Mouse (Mus musculus): ENCODE results near the gene Adam12. TPM values are rescaled to one million over a fixed set of nuclear protein-coding genes. Genes with fewer than 3 reads are reported as not detected.
"Not testable (repeated sequence)": the region's sequence is repeated elsewhere in the genome, so short reads cannot be mapped to it uniquely, and the experiment has no call there.

The Adam12 gene
- polyA plus RNA-seq, 1 experiment: not detected

GRCm38 (mm10) chr7:133916230-133916629 lies 315.7 kb downstream of the Adam12 start:
- 94% methylated on average over 9 of the region's 9 CpGs for WGBS
- H3K4me1 ChIP-seq (ENCODE audit: control insufficient read depth, insufficient read depth, low read length): no peaks in the 10 kb centered on the region; the same call in 1 of the 2 replicates

GRCm38 (mm10) chr7:133911881-133912280 lies 320.1 kb downstream of the Adam12 start:
- no peak for TF ChIP-seq POLR2A (IDR thresholded peaks at IDR 0.05; ENCODE audit: insufficient read depth, low read depth, low read length)
- TF ChIP-seq CTCF (IDR thresholded peaks at IDR 0.05; ENCODE audit: insufficient read depth, low read depth, low read length): no peak
- 63% methylated on average over 3 of the region's 3 CpGs for WGBS
- Histone ChIP-seq H3K4me3 (ENCODE audit: insufficient read depth, low read depth, low read length) (no peak overlapping the region), H3K4me1 (ENCODE audit: control insufficient read depth, insufficient read depth, low read length) (no peaks in the 10 kb centered on the region), H3K27ac (ENCODE audit: insufficient read depth, low read depth, low read length) (no peak overlapping the region)

More at GRCm38 (mm10) chr7:133916230-133916629, 315.7 kb downstream of the Adam12 start:
- Histone ChIP-seq H3K27ac (ENCODE audit: insufficient read depth, low read depth, low read length) (no peak overlapping the region), H3K4me3 (ENCODE audit: insufficient read depth, low read depth, low read length) (no peak overlapping the region)
- TF ChIP-seq CTCF (IDR thresholded peaks at IDR 0.05; ENCODE audit: insufficient read depth, low read depth, low read length) (no peak), POLR2A (IDR thresholded peaks at IDR 0.05; ENCODE audit: insufficient read depth, low read depth, low read length) (no peak)

- H3K27ac ChIP-seq (ENCODE audit: insufficient read depth, low read depth, low read length): no peak overlapping the region
- 93% methylated on average over 7 of the region's 7 CpGs for WGBS
- TF ChIP-seq POLR2A (IDR thresholded peaks at IDR 0.05; ENCODE audit: insufficient read depth, low read depth, low read length) (no peak), CTCF (IDR thresholded peaks at IDR 0.05; ENCODE audit: insufficient read depth, low read depth, low read length) (no peak)
- H3K4me1 ChIP-seq (ENCODE audit: control insufficient read depth, insufficient read depth, low read length): no peaks in the 10 kb centered on the region
- H3K4me3 ChIP-seq (ENCODE audit: insufficient read depth, low read depth, low read length): no peak overlapping the region
Observed at GRCm38 (mm10) chr7:133909833-133910375, 322.0 kb downstream of the Adam12 start.

GRCm38 (mm10) chr7:133908966-133909365 lies 323.0 kb downstream of the Adam12 start:
- Histone ChIP-seq H3K27ac (ENCODE audit: insufficient read depth, low read depth, low read length) (no peak overlapping the region), H3K4me1 (ENCODE audit: control insufficient read depth, insufficient read depth, low read length) (no peaks in the 10 kb centered on the region), H3K4me3 (ENCODE audit: insufficient read depth, low read depth, low read length) (no peak overlapping the region)
- TF ChIP-seq CTCF (IDR thresholded peaks at IDR 0.05; ENCODE audit: insufficient read depth, low read depth, low read length): no peak
- no peak for TF ChIP-seq POLR2A (IDR thresholded peaks at IDR 0.05; ENCODE audit: insufficient read depth, low read depth, low read length)
- WGBS: 91% methylated on average over 4 of the region's 4 CpGs

- no peak for TF ChIP-seq CTCF (IDR thresholded peaks at IDR 0.05; ENCODE audit: insufficient read depth, low read depth, low read length)
- TF ChIP-seq POLR2A (IDR thresholded peaks at IDR 0.05; ENCODE audit: insufficient read depth, low read depth, low read length): no peak
- 91% methylated on average over 4 of the region's 4 CpGs for WGBS
- no peaks in the 10 kb centered on the region for H3K4me1 ChIP-seq (ENCODE audit: control insufficient read depth, insufficient read depth, low read length)
- H3K4me3 ChIP-seq (ENCODE audit: insufficient read depth, low read depth, low read length): no peak overlapping the region
- H3K27ac ChIP-seq (ENCODE audit: insufficient read depth, low read depth, low read length): no peak overlapping the region
Observed at GRCm38 (mm10) chr7:133899391-133899790, 332.6 kb downstream of the Adam12 start.

- H3K27ac ChIP-seq (ENCODE audit: insufficient read depth, low read depth, low read length): no peak overlapping the region
- no peak overlapping the region for H3K4me3 ChIP-seq (ENCODE audit: insufficient read depth, low read depth, low read length)
- TF ChIP-seq POLR2A (IDR thresholded peaks at IDR 0.05; ENCODE audit: insufficient read depth, low read depth, low read length): no peak
- no peak for TF ChIP-seq CTCF (IDR thresholded peaks at IDR 0.05; ENCODE audit: insufficient read depth, low read depth, low read length)
- WGBS: 70% methylated on average over 4 of the region's 4 CpGs
- H3K4me1 ChIP-seq (ENCODE audit: control insufficient read depth, insufficient read depth, low read length): no peaks in the 10 kb centered on the region
Observed at GRCm38 (mm10) chr7:133891796-133892195, 340.1 kb downstream of the Adam12 start.

GRCm38 (mm10) chr7:133891298-133891697 lies 340.6 kb downstream of the Adam12 start:
- WGBS: 95% methylated on average over 9 of the region's 9 CpGs
- H3K4me3 ChIP-seq (ENCODE audit: insufficient read depth, low read depth, low read length): no peak overlapping the region
- no peak for TF ChIP-seq POLR2A (IDR thresholded peaks at IDR 0.05; ENCODE audit: insufficient read depth, low read depth, low read length)
- TF ChIP-seq CTCF (IDR thresholded peaks at IDR 0.05; ENCODE audit: insufficient read depth, low read depth, low read length): no peak
- no peak overlapping the region for H3K27ac ChIP-seq (ENCODE audit: insufficient read depth, low read depth, low read length)
- no peaks in the 10 kb centered on the region for H3K4me1 ChIP-seq (ENCODE audit: control insufficient read depth, insufficient read depth, low read length)

- Histone ChIP-seq H3K4me3 (ENCODE audit: insufficient read depth, low read depth, low read length) (no peak overlapping the region), H3K27ac (ENCODE audit: insufficient read depth, low read depth, low read length) (no peak overlapping the region), H3K4me1 (ENCODE audit: control insufficient read depth, insufficient read depth, low read length) (no peaks in the 10 kb centered on the region)
- WGBS: 96% methylated on average over 4 of the region's 4 CpGs
- TF ChIP-seq CTCF (IDR thresholded peaks at IDR 0.05; ENCODE audit: insufficient read depth, low read depth, low read length) (no peak), POLR2A (IDR thresholded peaks at IDR 0.05; ENCODE audit: insufficient read depth, low read depth, low read length) (no peak)
Observed at GRCm38 (mm10) chr7:133889986-133890385, 342.0 kb downstream of the Adam12 start.

- TF ChIP-seq CTCF (IDR thresholded peaks at IDR 0.05; ENCODE audit: insufficient read depth, low read depth, low read length) (no peak), POLR2A (IDR thresholded peaks at IDR 0.05; ENCODE audit: insufficient read depth, low read depth, low read length) (no peak)
- no peak overlapping the region for H3K27ac ChIP-seq (ENCODE audit: insufficient read depth, low read depth, low read length)
- no peaks in the 10 kb centered on the region for H3K4me1 ChIP-seq (ENCODE audit: control insufficient read depth, insufficient read depth, low read length)
- 78% methylated on average over 19 of the region's 19 CpGs for WGBS
- no peak overlapping the region for H3K4me3 ChIP-seq (ENCODE audit: insufficient read depth, low read depth, low read length)
Observed at GRCm38 (mm10) chr7:133888926-133889920, 342.7 kb downstream of the Adam12 start.

- H3K27ac ChIP-seq (ENCODE audit: insufficient read depth, low read depth, low read length); H3K4me1 ChIP-seq (ENCODE audit: control insufficient read depth, insufficient read depth, low read length); H3K4me3 ChIP-seq (ENCODE audit: insufficient read depth, low read depth, low read length): not testable (repeated sequence)
- 69% methylated on average over 5 of the region's 9 CpGs for WGBS
Observed at GRCm38 (mm10) chr7:133884759-133885431, 347.1 kb downstream of the Adam12 start.

Data from olfactory bulb, adult 2 months (tissue).